Mouse (Mus musculus): ENCODE data around the gene Tinf2.

GRCm38 (mm10) chr14:55726261-55726660 lies 44.6 kb upstream of the Tinf2 start:
- TF ChIP-seq POLR2A (IDR thresholded peaks at IDR 0.05; ENCODE audit: insufficient read depth, low read depth, low read length) (no peak), CTCF (IDR thresholded peaks at IDR 0.05; ENCODE audit: insufficient read depth, low read depth, low read length) (no peak)

Data from olfactory bulb, adult 2 months (tissue).